Mouse (Mus musculus): Measurements from ENCODE around the gene Tuba1c.

DNA sequence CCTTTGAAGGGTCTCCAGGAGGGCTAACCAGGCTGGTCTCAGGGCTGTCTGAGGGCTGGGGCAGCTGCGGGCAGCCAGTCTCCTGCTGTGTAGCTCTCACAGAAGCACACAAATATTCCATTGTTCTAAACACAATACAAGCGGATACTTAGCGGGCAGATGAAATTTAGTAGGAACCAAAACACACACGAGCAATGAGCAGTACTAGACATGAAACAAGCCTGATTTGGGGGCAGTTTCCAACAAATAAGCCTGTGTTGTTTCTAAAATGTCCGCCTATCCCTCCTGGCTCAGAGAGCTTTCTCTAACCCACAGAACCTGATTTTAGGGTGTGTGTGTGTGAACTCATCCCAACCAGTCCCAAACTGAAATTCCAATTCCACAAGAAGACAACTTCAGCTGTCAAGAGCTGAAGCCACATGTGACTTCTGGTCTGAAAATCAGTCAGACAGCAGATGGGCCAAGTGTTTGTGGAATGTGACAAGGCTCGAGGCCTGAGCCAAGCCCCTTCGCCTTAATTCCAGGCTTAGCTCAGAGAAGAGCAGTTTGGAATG lies 42.5 kb upstream of the Tuba1c start:
- TF ChIP-seq CTCF (conservative IDR thresholded peaks at IDR 0.05 in 1 of 2, IDR thresholded peaks at IDR 0.05 in 1 of 2; ENCODE audit: low read depth in 2 of 2, low read length in 2 of 2) (no peak), POLR2A (IDR thresholded peaks at IDR 0.05; ENCODE audit: low read depth, low read length) (no peak)

Data from CH12.LX (cell line).